Mouse (Mus musculus) embryonic facial prominence, embryonic 11.5 days (tissue): Measurements from ENCODE around the gene Krt16. TPM values are rescaled to one million over a fixed set of nuclear protein-coding genes. Genes with fewer than 3 reads are reported as not detected.

Source experiments
- ATAC-seq: fragments of 200-750 bp; cut with Nextera tagmentation; replicated peaks from 2 replicates; pipeline ENCODE4 v1.8.0; 2017; ENCODE audit warnings: low read depth; ENCODE audit not compliant: insufficient number of reproducible peaks, low FRiP score, low TSS enrichment
- DNase-seq: peaks from one replicate; pipeline ENCODE4 v3.0.0-alpha.2; 2015; ENCODE audit warnings: low spot score
- H3K27ac ChIP-seq: fragments of 300-500 bp; sonication (generic); replicated peaks from 2 replicates; pipeline ENCODE4 v1.5.1; 2014; ENCODE audit warnings: mild to moderate bottlenecking, low read depth, low read length, control low read depth
- H3K27me3 ChIP-seq: fragments of 300-500 bp; sonication (generic); 2 replicates; pipeline ENCODE4 v1.6.1; 2014; ENCODE audit warnings: mild to moderate bottlenecking, low read length, moderate library complexity, mixed read lengths; ENCODE audit not compliant: control insufficient read depth, insufficient read depth
- H3K36me3 ChIP-seq: fragments of 300-500 bp; sonication (generic); replicated peaks from 2 replicates; pipeline ENCODE4 v1.6.1; 2014; ENCODE audit warnings: low read depth, mild to moderate bottlenecking, low read length, moderate library complexity, mixed read lengths; ENCODE audit not compliant: control insufficient read depth, insufficient read depth
- H3K4me1 ChIP-seq: fragments of 300-500 bp; sonication (generic); 2 replicates; pipeline ENCODE4 v1.6.1; 2014; ENCODE audit warnings: low read length, mixed read lengths; ENCODE audit not compliant: control insufficient read depth, insufficient read depth
- H3K4me2 ChIP-seq: fragments of 300-500 bp; sonication (generic); 2 replicates; pipeline ENCODE4 v1.6.1; 2014; ENCODE audit warnings: low read depth, mild to moderate bottlenecking, control low read depth, low read length, moderate library complexity
- H3K4me3 ChIP-seq: fragments of 300-500 bp; sonication (generic); 2 replicates; pipeline ENCODE4 v1.5.1; 2014; ENCODE audit warnings: low read depth, low read length, control low read depth
- H3K9ac ChIP-seq: fragments of 300-500 bp; sonication (generic); replicated peaks from 2 replicates; pipeline ENCODE4 v1.6.1; 2014; ENCODE audit warnings: mild to moderate bottlenecking, control low read depth, low read length
- H3K9me3 ChIP-seq: fragments of 300-500 bp; sonication (generic); replicated peaks from 2 replicates; pipeline ENCODE4 v1.6.1; 2016; ENCODE audit warnings: mild to moderate bottlenecking, low read length, inconsistent platforms, mixed read lengths; ENCODE audit not compliant: control insufficient read depth
- WGBS: fragments of 180-500 bp; shearing (Covaris S2); extraction: QIAGEN DNeasy Blood & Tissue Kit; methylation state at CpG from one replicate; pipeline ENCODE4 v1.1.7; 2014; 5-methylcytosine and 5-hydroxymethylcytosine counted together
- polyA plus RNA-seq: library from polyadenylated mRNA; unstranded; fragments of >200 nt; fragmentation: Nextera tagmentation; extraction: Ambion mirVana; gene quantifications from 2 replicates; pipeline ENCODE4 v1.2.1, GENCODE M21; 2014

The Krt16 gene
- polyA plus RNA-seq, 1 experiment from 2014 or later, result not detected

DNA sequence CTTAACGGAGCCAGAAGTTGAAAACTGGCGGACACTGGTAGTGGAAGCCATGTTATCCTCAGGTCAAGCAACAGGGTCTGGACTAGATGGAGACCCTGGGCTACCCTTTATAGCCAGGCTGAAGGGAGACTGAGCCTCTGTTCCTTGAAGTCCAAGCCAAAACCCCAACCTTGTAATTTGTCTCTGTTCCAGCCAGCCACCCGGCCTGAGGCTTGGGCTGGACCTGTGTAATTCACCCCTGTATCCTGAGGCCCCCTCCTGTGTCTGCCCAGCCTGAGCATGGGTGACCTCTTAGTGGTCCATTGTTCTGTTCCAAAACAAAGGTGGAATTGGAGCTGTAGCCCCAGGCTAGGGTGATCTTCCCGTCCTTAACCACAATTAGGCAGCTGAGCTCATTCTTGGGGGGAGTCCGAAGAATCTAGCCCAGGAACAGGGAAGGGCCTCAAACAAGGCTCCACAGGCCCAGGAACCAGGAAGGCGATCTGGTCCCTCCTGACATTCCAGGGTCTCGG is 21.2 kb upstream of the Krt16 start, which contains the start of gene Krt42:
TSS of gene Krt42 (minus strand) at position 51 of the 512 bp plus-strand sequence.
- Histone ChIP-seq H3K27me3 (no peaks in the 10 kb centered on the region), H3K9ac (no peak within 1 kb of the TSS), H3K4me1 (no peaks in the 10 kb centered on the region), H3K9me3 (no peaks in the 10 kb centered on the region), H3K27ac (no peak within 1 kb of the TSS), H3K4me2 (no peak within 1 kb of the TSS), H3K36me3 (no peaks in the 10 kb centered on the region), H3K4me3 (no peak within 1 kb of the TSS)
- DNase-seq (no peak), ATAC-seq (no peak)
- WGBS, result 71% methylated on average over 7 of the region's 7 CpGs

GRCm38 (mm10) chr11:100262058-100262980 is 13.6 kb upstream of the Krt16 start:
- Histone ChIP-seq H3K4me3 (no peak overlapping the region), H3K9me3 (no peaks in the 10 kb centered on the region), H3K4me2 (no peak overlapping the region), H3K4me1 (no peaks in the 10 kb centered on the region; the same call in 1 of the 2 replicates), H3K27ac (no peak overlapping the region), H3K36me3 (no peaks in the 10 kb centered on the region), H3K9ac (no peak overlapping the region), H3K27me3 (no peaks in the 10 kb centered on the region)
- ATAC-seq, result no peak
- DNase-seq, result peak; percentile 37
- 20% methylated on average over 13 of the region's 13 CpGs for WGBS

DNA sequence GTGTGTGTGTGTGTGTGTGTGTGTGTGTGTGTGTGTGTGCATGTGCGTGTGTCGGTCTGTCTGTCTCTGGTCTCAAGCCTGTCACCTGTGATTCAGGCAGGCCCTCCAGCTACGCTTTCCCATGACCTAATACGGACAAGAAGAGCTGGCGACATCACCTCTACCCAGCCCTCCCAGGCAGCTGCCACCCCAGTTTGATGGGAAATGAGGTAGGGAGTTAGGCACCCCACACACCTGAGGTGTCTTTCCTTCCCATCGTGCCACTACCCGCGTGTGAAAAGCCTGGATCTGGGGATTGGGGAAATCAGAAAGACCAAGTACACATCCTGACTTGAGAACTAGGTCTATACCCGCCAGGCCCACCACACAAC is 12.5 kb upstream of the Krt16 start:
- no peak for ATAC-seq
- DNase-seq, result no peak
- 85% methylated on average over 8 of the region's 9 CpGs for WGBS

DNA sequence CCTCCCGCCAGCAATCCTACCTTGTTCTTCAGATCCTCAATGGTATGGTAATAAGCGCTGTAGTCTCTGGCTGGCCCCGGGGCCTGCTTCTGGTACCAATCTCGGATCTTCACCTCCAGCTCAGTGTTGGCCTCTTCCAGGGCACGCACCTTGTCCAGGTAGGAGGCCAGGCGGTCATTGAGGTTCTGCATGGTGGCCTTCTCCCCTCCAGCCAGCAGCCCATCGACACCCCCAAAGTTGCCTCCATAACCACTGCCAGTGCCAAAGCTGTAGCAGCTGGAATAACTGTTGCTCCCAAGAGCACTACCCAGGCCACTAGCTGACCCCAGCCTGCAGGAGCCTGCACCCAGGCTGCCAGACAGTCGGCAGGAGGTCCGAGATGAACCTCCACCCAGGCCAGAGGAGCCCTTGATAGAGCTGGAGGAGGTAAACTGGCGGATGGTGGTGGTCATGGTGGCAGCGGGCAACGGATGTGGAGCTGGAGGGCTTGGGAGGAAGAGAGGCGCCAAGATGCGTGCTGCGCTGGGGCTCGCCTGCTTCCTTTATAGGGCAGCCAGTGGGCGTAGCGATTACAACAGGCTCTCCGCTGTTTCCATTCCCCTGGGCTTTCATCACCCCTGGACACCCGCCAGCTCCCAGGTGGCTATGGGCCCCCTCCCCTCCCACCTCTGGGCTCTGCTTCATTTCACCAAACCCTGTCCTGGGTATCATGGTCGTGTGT is 12.0 kb upstream of the Krt16 start, which contains the start of gene Krt17:
TSS of gene Krt17 (minus strand) at position 516 of the 721 bp plus-strand sequence.
- no peaks in the 10 kb centered on the region; the same call in 1 of the 2 replicates for H3K4me1 ChIP-seq
- 75% methylated on average over 20 of the region's 21 CpGs for WGBS
- ATAC-seq, result no peak
- no peak within 1 kb of the TSS for H3K27ac ChIP-seq
- DNase-seq, result no peak
- H3K4me2 ChIP-seq, result no peak within 1 kb of the TSS
- H3K27me3 ChIP-seq, result no peaks in the 10 kb centered on the region
- H3K36me3 ChIP-seq, result no peaks in the 10 kb centered on the region
- H3K4me3 ChIP-seq, result no peak within 1 kb of the TSS
- H3K9me3 ChIP-seq, result no peaks in the 10 kb centered on the region
- no peak within 1 kb of the TSS for H3K9ac ChIP-seq

More for the DNA sequence above, 12.5 kb upstream of the Krt16 start:
- H3K4me3 ChIP-seq, result no peak overlapping the region
- no peaks in the 10 kb centered on the region for H3K9me3 ChIP-seq
- no peaks in the 10 kb centered on the region; the same call in 1 of the 2 replicates for H3K4me1 ChIP-seq
- no peak overlapping the region for H3K9ac ChIP-seq
- H3K36me3 ChIP-seq, result no peaks in the 10 kb centered on the region
- H3K27me3 ChIP-seq, result no peaks in the 10 kb centered on the region
- no peak overlapping the region for H3K27ac ChIP-seq
- H3K4me2 ChIP-seq, result no peak overlapping the region

DNA sequence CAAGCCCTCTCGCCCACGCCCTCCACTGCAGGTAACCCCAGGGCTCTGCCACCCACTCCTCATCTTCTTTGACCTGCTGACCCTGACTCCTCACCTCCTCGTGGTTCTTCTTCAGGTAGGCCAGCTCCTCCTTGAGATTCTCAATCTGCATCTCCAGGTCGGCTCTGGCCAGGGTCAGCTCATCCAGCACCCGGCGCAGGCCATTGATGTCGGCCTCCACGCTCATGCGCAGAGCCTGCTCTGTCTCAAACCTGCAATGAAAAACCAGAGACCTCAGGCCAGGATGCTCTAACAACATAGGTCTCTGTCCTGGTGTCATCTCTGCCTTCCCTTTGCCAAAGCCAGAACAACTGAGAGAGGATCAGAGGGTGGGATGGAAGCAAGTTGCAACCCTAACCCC is 10.4 kb upstream of the Krt16 start:
- Histone ChIP-seq H3K9ac (no peak overlapping the region), H3K9me3 (no peaks in the 10 kb centered on the region), H3K27ac (no peak overlapping the region), H3K4me1 (no peaks in the 10 kb centered on the region; the same call in 1 of the 2 replicates), H3K36me3 (no peaks in the 10 kb centered on the region), H3K4me3 (no peak overlapping the region), H3K4me2 (no peak overlapping the region), H3K27me3 (no peaks in the 10 kb centered on the region)
- WGBS, result 90% methylated on average over 9 of the region's 9 CpGs
- DNase-seq (no peak), ATAC-seq (no peak)

DNA sequence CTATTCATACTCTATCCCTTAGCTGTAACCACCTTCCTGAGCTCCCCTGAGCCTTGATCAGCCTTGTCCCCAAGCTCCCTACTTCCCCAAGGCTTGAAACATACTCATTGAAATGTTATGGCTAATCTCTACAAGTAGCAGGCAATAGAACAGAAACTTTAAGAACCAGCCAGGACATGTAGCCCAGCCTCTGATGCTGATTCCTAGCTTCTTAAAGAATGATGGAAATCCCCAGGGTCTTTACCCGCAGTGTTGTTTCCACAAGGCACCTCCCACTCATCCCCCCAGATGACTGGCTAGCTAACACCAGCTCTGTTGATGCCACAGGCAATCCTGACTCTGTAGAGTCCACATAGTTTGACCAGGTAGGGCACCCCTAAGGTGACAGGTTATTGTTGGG is 9.3 kb upstream of the Krt16 start:
- ATAC-seq, result no peak
- Histone ChIP-seq H3K27ac (no peak overlapping the region), H3K4me1 (no peaks in the 10 kb centered on the region; the same call in 1 of the 2 replicates), H3K4me2 (no peak overlapping the region), H3K27me3 (no peaks in the 10 kb centered on the region), H3K36me3 (no peaks in the 10 kb centered on the region), H3K9ac (no peak overlapping the region), H3K4me3 (no peak overlapping the region), H3K9me3 (no peaks in the 10 kb centered on the region)
- 93% methylated on average over 1 of the region's 1 CpGs for whole genome bisulfite sequencing
- DNase-seq, result no peak

GRCm38 (mm10) chr11:100255514-100255913 is 6.8 kb upstream of the Krt16 start:
- H3K9ac ChIP-seq, result no peak overlapping the region
- H3K4me2 ChIP-seq, result no peak overlapping the region
- DNase-seq (no peak), ATAC-seq (no peak)
- no peaks in the 10 kb centered on the region for H3K9me3 ChIP-seq
- WGBS, result 92% methylated on average over 6 of the region's 6 CpGs
- no peaks in the 10 kb centered on the region for H3K27me3 ChIP-seq
- no peak overlapping the region for H3K27ac ChIP-seq
- no peaks in the 10 kb centered on the region for H3K4me1 ChIP-seq
- H3K4me3 ChIP-seq, result no peak overlapping the region
- no peaks in the 10 kb centered on the region for H3K36me3 ChIP-seq
